Mouse (Mus musculus): ENCODE results near the gene Aipl1. TPM values are rescaled to one million over a fixed set of nuclear protein-coding genes. Genes with fewer than 3 reads are reported as not detected.
A peak's percentile ranks its signal among the peaks of the same experiment; 100 is the strongest.

Aipl1 gene
- polyA plus RNA-seq (2012; ENCODE audit: insufficient read depth, insufficient read length, low replicate concordance, missing spikeins): not detected in 2 replicates

DNA sequence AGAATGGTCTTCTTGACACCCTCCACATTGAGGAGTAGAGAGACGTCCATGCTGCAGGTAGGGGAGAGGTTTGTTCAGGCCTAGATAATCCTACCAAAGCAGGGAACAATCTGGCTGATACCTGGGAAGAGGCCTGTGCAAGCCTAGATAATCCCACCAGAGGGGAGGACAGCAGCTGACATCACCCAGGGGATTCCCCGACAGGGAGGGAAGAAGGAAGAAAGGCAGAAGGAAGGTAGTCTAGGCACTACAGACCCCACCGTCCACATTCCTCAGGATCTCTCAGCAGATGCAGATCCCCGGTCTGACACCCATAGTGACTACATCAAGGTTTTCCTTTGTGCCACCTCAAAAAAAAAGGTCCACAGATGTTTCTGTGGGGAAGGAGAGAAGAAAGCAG lies at the start of gene Aipl1:
Gene Aipl1 (minus strand): TSS at position 101 of the 400 bp plus-strand sequence.
- TF ChIP-seq POLR2A (IDR thresholded peaks at IDR 0.05; ENCODE audit: insufficient read depth, low read depth, low read length): no peak
- TF ChIP-seq CTCF (IDR thresholded peaks at IDR 0.05; ENCODE audit: insufficient read depth, low read depth, low read length): no peak
- no peak within 1 kb of the TSS for H3K4me3 ChIP-seq (ENCODE audit: insufficient read depth, low read depth, low read length)
- WGBS: 79% methylated on average over 4 of the region's 4 CpGs

DNA sequence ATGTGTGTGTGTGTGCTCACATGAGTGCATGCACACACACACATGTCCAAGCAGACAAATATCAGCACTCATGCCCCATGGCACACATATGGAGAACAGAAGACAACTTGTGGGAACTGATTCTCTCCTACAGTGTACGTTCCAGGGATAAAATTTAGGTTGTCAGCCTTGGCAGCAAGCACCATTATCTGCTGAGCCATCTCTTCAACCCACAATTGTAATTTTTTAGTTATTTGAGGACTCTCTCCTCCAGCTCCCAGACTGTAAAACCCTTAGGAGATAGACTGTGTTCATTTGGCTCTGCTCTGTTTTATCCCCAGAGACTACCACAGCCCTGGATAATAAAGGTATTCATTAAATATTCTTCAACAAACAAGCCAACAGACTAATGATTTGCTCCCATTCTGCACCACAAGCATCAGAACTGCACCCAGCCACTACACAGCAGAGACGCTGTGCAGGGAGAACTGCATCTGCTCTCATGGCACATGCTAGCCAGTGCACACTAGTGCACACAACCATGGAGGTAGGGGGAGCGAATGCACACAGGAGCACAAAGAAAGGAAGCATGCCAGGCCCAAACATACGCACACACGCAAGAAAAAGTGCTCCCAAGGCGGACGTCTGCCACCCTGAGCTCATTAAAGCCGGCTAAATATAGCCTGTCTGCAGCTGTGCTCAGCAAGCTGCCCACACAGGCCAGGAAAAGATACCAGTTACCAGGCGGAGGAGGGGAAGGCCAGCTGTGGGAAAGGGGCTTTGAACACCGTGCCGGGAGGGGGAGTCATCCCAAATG lies 49.1 kb upstream of the Aipl1 start:
- Histone ChIP-seq H3K27ac (ENCODE audit: insufficient read depth, low read depth, low read length) (peak overlapping the region; percentile 99), H3K4me1 (ENCODE audit: control insufficient read depth, insufficient read depth, low read length) (peaks cover 57% of the 10 kb centered on the region), H3K4me3 (ENCODE audit: insufficient read depth, low read depth, low read length) (no peak overlapping the region)
- 9% methylated on average over 11 of the region's 11 CpGs for WGBS
- TF ChIP-seq CTCF (IDR thresholded peaks at IDR 0.05; ENCODE audit: insufficient read depth, low read depth, low read length) (no peak), POLR2A (IDR thresholded peaks at IDR 0.05; ENCODE audit: insufficient read depth, low read depth, low read length) (no peak)

More for the DNA sequence above, at the start of gene Aipl1:
- Histone ChIP-seq H3K27ac (ENCODE audit: insufficient read depth, low read depth, low read length) (no peak within 1 kb of the TSS), H3K4me1 (ENCODE audit: control insufficient read depth, insufficient read depth, low read length) (peaks cover 19% of the 10 kb centered on the region)

DNA sequence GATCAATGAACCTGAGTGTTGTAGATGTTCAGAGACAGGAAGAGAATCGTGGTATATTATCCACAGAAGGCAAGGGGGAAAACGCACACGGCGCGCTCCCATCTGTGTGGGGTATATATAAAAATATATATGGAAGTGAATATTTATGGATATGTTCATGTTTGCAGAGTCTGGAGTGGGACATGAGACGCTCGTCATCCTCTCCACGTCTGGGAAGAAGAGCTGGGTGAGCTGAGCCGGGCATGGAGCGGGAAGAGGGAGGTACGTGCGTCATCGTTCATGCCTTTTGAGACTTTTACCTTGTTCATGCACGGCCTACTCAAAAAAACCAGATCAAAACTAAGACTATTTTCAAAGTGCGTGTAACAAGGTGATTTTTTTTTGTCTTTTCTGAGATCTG lies 47.0 kb upstream of the Aipl1 start:
- 90% methylated on average over 15 of the region's 15 CpGs for WGBS
- H3K27ac ChIP-seq (ENCODE audit: insufficient read depth, low read depth, low read length): peak overlapping the region; percentile 99
- H3K4me3 ChIP-seq (ENCODE audit: insufficient read depth, low read depth, low read length): no peak overlapping the region
- H3K4me1 ChIP-seq (ENCODE audit: control insufficient read depth, insufficient read depth, low read length): peaks cover 64% of the 10 kb centered on the region
- no peak for TF ChIP-seq CTCF (IDR thresholded peaks at IDR 0.05; ENCODE audit: insufficient read depth, low read depth, low read length)
- no peak for TF ChIP-seq POLR2A (IDR thresholded peaks at IDR 0.05; ENCODE audit: insufficient read depth, low read depth, low read length)

DNA sequence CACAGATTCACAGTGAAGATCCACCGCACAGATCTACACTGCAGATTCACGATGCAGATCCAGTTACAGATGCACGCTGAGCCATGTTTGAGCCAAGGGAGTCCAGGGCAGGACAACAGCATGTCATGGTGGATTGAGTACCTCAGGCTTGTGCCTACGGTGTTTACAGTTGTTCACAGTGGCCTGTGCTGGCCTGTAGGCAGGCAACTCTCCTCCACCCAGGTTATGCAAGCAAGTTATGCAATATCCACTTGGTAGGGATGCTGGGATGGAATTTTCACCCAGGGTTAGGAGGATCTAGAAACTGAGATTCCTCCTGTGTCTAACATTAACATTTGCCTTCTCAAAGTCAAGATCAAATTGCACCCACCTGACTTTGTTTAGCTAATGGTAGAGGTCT lies 45.3 kb upstream of the Aipl1 start:
- 87% methylated on average over 4 of the region's 4 CpGs for WGBS
- Histone ChIP-seq H3K27ac (ENCODE audit: insufficient read depth, low read depth, low read length) (peak overlapping the region; percentile 65), H3K4me1 (ENCODE audit: control insufficient read depth, insufficient read depth, low read length) (peaks cover 64% of the 10 kb centered on the region), H3K4me3 (ENCODE audit: insufficient read depth, low read depth, low read length) (no peak overlapping the region)
- TF ChIP-seq CTCF (IDR thresholded peaks at IDR 0.05; ENCODE audit: insufficient read depth, low read depth, low read length) (no peak), POLR2A (IDR thresholded peaks at IDR 0.05; ENCODE audit: insufficient read depth, low read depth, low read length) (no peak)

DNA sequence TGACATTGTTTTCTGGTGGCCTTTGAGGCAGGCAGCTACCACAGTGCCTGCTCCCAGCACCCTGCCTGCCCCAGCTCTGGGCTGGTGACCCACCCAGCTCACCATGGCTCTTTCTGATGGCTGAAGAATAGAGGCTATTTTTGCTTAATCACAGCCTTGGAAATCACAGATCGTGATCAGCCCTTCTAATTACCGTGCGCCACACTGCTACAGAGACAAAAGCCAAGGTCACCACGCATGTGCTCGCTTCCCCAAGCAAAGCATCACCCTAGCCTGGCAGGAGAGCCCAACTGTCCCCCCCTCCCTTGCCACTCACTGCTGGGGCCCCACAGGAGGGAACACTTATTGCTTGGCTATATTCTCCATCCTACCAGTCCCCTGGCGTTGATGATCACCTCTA lies 43.2 kb upstream of the Aipl1 start:
- 18% methylated on average over 6 of the region's 6 CpGs for WGBS
- no peak overlapping the region for H3K4me3 ChIP-seq (ENCODE audit: insufficient read depth, low read depth, low read length)
- peaks cover 50% of the 10 kb centered on the region for H3K4me1 ChIP-seq (ENCODE audit: control insufficient read depth, insufficient read depth, low read length)
- H3K27ac ChIP-seq (ENCODE audit: insufficient read depth, low read depth, low read length): peak overlapping the region; percentile 95
- no peak for TF ChIP-seq POLR2A (IDR thresholded peaks at IDR 0.05; ENCODE audit: insufficient read depth, low read depth, low read length)
- no peak for TF ChIP-seq CTCF (IDR thresholded peaks at IDR 0.05; ENCODE audit: insufficient read depth, low read depth, low read length)

DNA sequence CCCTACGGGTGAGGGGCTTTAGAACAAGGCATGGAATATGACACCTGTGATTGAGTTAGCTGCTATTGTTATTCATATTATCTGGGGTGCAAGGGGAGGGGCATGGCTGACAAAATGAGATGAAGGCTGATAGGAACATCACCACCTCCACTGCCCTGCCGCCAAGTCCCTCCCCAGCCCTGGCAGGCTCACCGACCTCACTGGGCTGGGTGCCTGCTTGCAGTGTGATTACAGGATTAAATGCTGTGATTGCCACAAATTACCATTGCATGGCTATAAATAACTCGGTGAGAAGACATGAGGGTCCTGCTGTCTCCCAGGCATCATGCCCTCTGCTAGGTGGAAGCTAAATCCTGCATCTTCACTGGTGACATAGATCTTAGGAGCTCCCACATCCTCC lies 41.3 kb upstream of the Aipl1 start:
- 20% methylated on average over 4 of the region's 4 CpGs for WGBS
- no peak overlapping the region for H3K4me3 ChIP-seq (ENCODE audit: insufficient read depth, low read depth, low read length)
- peaks cover 46% of the 10 kb centered on the region for H3K4me1 ChIP-seq (ENCODE audit: control insufficient read depth, insufficient read depth, low read length)
- peak overlapping the region; percentile 95 for H3K27ac ChIP-seq (ENCODE audit: insufficient read depth, low read depth, low read length)
- no peak for TF ChIP-seq CTCF (IDR thresholded peaks at IDR 0.05; ENCODE audit: insufficient read depth, low read depth, low read length)
- TF ChIP-seq POLR2A (IDR thresholded peaks at IDR 0.05; ENCODE audit: insufficient read depth, low read depth, low read length): no peak

DNA sequence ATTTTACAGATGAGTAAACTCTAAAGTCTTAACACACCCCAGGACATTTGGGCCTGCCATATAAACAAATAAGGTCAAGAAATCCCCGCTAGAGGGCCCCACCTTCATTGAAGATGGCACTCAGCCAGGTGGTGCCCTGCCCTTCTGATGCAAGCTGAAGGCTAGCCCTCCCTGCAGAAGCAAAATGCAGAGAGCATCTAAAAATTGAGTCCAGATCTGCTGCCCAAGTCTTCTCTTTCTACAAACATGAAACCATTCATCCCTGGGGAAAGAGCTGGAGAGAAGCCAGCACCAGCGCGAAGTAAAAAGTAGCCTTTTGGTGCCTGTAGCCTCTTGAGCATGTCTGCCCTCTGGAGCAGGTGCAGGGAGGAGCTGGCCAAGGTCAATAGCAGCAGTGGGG lies 40.7 kb upstream of the Aipl1 start:
- WGBS: 35% methylated on average over 3 of the region's 3 CpGs
- Histone ChIP-seq H3K27ac (ENCODE audit: insufficient read depth, low read depth, low read length) (peak overlapping the region; percentile 95), H3K4me1 (ENCODE audit: control insufficient read depth, insufficient read depth, low read length) (peaks cover 50% of the 10 kb centered on the region), H3K4me3 (ENCODE audit: insufficient read depth, low read depth, low read length) (no peak overlapping the region)
- no peak for TF ChIP-seq CTCF (IDR thresholded peaks at IDR 0.05; ENCODE audit: insufficient read depth, low read depth, low read length)
- TF ChIP-seq POLR2A (IDR thresholded peaks at IDR 0.05; ENCODE audit: insufficient read depth, low read depth, low read length): no peak

DNA sequence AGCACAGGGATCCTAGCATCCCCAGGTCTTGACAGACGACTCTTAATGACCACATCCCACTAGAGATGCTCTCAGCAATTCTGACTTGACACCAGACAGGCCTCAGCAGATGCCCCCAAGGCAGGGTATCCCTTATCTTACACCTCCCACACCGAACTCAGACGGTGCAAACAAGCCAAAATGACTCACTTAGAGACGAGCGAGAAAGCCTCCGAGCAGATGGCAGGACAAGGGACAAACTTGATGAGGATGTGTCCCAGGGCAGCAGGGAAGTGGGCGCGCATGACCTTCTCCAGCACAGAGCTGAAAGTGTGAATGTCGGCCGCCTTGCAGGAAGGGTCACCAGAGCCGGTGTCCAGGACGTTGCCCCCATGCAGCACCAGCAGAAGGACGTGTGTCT lies 36.9 kb upstream of the Aipl1 start:
- peaks cover 58% of the 10 kb centered on the region for H3K4me1 ChIP-seq (ENCODE audit: control insufficient read depth, insufficient read depth, low read length)
- no peak overlapping the region for H3K4me3 ChIP-seq (ENCODE audit: insufficient read depth, low read depth, low read length)
- H3K27ac ChIP-seq (ENCODE audit: insufficient read depth, low read depth, low read length): peak overlapping the region; percentile 22
- WGBS: 70% methylated on average over 13 of the region's 13 CpGs
- TF ChIP-seq CTCF (IDR thresholded peaks at IDR 0.05; ENCODE audit: insufficient read depth, low read depth, low read length) (no peak), POLR2A (IDR thresholded peaks at IDR 0.05; ENCODE audit: insufficient read depth, low read depth, low read length) (no peak)

DNA sequence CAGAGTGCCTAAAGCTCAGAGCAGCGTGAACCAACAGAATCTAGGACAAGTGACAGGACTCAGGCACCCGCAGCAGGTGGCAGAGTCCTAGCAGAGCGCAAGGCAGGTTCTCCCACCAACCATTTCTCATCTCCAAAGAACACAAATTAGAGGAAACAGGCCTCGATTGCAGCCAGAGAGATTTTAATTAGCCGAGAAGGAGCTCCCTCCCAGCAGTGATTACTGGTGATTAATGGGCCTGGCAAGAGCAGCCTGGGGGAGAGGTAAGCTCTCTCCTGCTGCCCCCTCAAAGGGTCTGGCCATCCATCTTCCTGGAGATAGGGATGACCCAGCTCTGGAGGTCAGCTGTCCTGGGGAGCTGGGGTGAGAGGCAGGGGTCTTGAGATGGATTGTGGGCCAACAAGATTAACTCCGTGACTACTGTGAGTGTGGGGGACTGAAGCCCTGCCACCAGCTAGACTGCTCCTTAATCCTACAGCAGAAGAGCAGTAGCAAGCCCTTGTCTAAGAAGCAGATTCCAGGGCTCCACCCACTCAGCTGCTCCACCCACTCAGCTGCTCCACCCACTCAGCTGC lies 35.1 kb upstream of the Aipl1 start:
- Histone ChIP-seq H3K4me3 (ENCODE audit: insufficient read depth, low read depth, low read length) (no peak overlapping the region), H3K4me1 (ENCODE audit: control insufficient read depth, insufficient read depth, low read length) (peaks cover 51% of the 10 kb centered on the region), H3K27ac (ENCODE audit: insufficient read depth, low read depth, low read length) (peak overlapping the region; percentile 73)
- no peak for TF ChIP-seq POLR2A (IDR thresholded peaks at IDR 0.05; ENCODE audit: insufficient read depth, low read depth, low read length)
- TF ChIP-seq CTCF (IDR thresholded peaks at IDR 0.05; ENCODE audit: insufficient read depth, low read depth, low read length): no peak
- 25% methylated on average over 6 of the region's 6 CpGs for WGBS
